Mouse (Mus musculus): ENCODE results near the gene Mrpl17.

The Mrpl17 gene

DNA sequence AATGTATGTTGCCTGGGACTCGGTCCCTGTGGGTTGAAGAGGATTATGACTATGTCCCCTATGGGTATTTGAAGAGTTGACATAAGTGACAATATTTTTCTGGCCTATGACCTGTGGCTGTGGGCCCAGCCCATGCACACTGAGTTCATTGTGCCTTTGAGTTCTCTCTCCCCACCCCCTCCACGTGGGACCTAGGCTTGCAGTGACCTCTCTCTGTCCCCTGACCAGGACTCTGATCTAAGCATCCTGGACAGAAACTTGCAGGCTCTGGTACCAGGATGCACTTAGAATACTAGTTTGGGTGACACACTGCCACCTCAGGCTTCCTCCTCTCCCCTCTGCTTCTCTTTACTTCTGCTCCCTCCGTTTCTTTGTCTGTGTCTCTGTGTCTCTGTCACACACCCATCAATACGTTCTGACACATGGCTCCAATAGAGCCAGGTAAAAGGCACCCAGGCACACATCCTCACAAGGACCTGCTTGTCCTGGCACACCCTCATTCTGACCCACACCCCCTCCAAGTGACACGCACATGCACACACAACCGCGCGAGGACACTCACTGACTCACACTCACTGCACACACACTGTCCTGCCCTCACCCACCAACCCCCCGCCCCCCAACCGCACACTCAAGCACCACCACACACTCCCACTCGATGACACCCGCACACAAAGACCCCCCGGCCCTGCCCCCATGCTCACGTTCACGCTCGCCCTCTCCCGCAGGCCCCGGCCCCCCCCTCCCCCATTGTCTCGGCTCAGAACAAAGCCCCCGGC lies 24.2 kb downstream of the Mrpl17 start:
- DNase-seq, result peak; percentile 37 to 52

DNA sequence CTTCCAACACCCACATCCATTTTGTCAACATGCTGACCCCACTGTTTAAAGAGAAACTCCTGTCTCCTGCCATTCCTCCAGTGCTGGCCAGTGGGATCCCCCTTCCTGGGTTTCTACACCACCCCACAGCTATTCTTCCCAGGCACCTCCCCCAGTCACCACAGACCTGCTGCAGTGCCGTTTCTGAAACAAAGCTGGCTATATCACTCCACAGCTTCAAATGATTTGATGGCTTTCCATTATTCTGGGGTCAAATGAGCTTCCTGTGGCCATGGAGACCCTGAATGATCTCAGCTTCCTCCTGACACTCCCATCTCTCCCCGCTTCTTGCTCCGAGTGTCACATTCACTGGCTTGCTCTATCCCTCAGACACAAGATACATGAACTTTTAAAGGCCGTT lies 26.3 kb downstream of the Mrpl17 start:
- no peak for DNase-seq

DNA sequence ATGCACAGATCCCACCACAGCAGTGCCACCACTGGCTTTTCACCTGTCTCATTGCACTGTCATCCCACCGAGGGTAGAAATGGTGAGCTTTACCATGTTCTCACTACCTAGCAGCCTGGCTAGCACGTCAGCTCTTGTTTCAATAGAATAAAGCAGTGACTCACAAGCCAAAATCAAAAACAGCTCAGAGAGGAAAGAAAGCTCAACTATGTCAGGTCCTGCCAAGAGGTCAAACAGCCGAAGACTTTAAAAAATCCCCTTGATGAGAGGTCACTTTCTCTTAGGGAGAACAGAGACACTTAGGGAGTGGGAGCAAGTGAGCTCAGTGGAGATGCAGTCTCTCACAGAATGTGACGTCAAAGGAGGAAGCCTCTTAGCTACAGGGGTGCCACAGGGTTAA lies 27.0 kb downstream of the Mrpl17 start:
- DNase-seq, result no peak

DNA sequence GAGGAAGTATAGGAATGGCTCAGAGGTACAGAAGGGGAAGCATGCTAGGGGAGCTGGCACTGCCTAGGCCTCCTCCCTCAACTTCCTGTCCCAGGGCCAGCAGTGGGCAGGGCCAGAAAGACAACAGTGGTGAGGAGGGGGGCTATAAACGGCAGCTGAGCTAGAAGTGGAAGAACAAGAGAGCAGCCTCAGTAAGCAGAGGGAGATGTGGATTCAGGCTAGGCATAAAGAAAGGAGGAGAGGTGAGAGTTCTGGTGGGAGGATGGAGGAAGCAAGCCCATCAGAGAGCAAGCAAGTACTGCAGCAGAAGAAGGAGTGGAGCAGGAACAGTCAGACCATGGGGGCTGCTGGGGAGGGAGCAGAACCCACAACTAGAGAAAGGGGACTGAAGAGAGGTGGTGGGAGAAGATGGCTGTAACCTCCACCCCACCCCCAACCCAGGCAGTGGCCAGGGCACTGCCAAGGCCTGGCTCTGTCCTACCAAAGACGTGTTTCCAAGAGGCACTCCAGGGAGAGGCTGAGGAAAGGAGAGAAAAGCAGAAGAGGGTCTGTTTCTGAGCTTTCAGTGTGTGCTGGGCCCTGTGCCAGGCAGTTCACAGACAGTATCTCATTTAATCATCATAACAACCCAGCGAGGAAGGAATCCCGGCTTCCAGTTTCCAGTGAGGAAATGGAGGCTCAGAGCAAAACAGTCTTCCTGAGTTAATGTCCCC lies 32.2 kb downstream of the Mrpl17 start:
- peak; percentile 52 to 53 for DNase-seq

DNA sequence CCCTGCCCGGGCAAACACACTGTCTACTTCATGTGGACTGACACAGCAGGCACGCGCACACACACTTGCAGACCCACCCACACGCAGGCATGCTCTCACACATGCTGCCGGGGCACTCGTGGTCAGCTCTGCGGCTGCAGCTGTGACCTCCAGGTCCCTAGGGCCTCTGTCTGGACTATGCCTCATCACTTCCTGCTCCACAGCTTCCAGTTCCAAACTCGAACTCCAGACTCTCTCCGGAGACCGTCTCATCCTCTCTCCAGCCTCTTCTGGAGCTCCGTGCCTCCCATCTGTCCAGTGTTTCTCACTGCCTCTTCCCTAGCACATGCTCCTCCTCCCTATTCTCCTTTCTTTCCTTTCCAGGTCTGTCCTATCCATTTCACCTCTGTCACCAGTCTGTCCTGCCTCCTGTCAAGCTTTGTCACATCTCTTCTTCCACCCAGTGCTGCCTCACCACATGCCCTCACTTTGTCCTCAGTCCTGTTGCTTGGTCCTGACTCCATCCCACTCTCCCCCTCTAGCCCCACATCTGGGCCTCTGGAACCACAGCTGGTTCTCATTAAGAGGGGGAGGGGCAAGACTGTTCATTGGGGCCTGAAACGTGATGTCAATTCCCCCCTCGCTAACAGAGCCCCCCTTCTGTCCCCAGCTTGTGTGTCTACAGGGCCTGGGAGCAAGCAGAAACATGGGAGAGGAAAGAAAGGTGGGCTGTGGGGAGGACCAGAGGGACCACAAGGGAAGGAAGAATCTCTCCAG lies 32.9 kb downstream of the Mrpl17 start:
- no peak for DNase-seq

DNA sequence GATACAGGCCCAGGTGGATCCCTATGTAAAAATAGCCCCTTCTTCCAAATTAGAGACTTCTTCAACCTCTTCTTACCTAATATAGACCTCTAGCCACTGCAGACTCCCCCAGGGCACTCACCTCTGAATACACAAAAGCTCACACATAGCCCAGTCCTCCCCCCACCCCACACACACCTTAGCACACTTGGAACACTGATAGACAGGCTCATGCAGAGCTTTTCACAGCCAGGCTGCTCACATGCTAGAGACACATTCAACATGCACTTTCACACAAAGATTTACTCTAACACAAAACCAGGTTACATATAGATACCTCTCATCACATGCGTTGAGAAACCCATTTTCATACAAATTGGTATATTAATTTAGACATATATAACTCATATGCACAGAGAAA lies 33.6 kb downstream of the Mrpl17 start:
- no peak for DNase-seq

DNA sequence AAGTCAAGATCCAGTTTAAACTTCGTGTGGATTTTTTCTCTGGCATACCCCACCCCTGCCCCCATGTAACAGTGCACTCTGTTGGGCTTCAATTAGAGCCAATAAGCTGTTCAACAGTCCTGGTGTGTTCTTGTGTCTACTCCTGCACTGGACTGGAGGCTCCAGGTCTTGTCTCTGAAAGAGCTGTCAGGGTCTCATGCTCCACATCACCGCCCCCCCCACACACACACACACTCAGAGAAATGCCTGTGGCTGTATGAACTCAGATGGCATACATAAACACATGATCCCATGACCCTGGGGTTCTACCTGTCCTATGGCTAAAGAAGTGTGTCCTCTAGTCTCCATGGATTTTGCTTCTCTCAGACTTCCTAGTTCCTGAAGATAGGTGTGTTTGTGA lies 34.9 kb downstream of the Mrpl17 start:
- no peak for DNase-seq

DNA sequence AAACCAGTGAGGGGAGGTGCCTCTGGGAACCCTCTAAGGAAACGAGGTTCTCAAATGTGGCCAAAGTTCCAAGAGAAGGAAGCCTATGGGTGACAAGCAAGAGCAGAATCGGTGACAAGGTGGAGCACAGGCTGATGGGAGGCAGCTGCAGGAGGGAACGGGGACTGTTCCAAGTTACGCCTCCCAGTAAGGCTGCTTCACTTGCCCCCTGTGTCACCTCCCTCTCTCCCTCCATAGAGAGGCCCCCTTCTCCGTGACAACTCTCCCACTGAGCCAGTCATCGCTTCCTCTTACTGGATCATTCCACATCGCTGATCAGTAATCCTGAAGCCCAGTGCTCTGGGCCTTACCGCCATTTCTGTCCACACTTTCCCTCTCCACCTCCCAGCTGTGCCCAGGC lies 36.2 kb downstream of the Mrpl17 start:
- DNase-seq, result no peak

DNA sequence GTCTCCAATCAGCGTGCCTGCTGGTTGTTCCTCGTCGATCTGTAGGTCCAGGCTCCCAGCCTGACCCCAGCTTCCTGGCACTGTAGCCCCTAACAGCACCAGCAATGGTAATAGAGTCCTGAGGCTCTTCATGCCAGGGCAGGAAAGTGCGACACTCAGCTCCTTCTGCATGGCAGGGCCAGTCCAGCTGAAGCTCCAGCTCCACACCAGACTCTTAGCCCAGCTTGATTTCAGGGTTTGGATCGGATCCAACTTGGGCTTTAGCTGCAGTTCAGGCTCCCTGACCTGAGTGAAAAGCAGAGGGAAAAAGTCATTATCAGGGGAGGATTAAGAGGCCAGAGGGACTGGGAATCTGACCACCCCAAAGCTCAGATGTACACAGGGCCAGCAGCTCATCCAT lies 37.9 kb downstream of the Mrpl17 start:
- peak in 1 of 2 experiments; percentile 24 for DNase-seq

DNA sequence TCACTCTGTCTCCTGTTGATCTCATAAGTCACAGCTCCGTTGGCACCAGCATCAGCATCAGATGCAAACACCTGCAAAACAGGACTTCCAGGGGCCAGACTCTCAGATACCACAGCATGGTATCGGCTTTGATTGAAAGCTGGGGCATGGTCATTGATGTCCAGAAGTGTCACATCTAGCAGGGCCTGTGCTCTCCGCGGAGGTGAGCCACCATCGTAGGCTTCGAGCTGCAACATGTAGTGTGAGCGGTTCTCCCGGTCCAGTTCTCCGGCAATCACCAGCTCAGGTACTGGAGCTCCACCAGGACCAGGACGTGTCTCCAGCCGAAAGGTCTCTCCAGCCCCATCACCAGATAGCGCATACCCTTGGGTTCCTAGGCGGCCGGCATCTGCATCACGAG lies 38.6 kb downstream of the Mrpl17 start:
- DNase-seq, result no peak

DNA sequence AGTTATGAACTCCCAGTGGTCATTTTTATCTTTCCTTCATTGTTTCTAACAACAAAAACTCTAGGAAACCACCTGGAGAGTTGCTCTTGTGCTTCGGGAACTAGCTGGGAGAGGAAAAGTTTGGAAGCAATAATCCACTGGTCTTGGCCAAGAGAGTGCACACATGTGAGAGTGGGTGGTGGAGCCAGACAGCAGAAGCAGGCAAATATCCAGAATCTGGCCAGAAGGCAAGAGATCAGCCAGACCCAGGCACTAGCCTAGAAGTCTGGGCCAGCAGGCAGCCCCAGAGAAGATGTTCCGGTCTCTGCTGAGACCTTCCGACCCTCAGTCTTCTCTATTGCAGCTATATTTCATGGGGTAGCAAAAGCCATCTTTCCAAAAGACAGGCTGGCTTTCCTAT lies 40.9 kb downstream of the Mrpl17 start:
- no peak for DNase-seq

DNA sequence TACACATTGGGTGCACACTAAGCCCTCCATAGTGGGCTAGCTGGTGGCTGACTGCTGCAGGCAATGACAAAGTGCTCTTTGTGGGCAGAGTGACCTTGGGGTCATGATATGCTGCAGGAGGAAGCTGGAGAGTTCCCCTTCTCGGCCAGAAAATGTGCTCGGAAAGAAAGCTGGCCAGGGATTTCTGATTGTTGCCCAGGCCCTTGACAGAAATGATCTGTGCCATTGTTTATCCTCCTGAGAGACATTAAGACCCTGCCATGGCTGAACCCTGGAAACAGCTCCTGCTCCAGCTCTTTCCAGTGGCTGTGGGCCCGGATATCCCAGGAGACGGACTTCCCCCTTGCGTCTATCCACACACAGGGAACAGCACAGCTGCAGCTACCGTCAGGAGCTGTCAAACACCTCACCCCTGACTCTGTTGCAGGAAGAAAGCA lies 43.2 kb downstream of the Mrpl17 start:
- no peak for DNase-seq

DNA sequence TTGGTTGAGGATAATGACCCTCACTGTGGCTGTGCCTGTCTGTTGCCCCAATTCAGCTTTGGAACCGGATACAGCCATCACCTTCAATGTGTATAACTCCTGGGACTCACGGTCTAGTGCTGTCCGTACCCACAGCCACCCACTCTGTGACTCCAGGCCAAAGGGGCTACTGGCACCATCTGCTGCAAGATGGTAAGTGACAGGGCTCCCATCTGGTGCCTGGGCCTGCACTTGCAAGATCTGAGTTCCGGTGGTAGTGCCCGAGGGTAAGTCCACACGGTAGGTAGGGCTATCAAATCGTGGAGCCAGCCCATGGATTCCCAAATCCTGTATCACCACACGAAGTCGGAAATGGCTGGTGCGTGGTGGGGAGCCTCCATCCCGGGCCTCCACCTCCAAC lies 46.6 kb downstream of the Mrpl17 start:
- peak; percentile 47 to 54 for DNase-seq

DNA sequence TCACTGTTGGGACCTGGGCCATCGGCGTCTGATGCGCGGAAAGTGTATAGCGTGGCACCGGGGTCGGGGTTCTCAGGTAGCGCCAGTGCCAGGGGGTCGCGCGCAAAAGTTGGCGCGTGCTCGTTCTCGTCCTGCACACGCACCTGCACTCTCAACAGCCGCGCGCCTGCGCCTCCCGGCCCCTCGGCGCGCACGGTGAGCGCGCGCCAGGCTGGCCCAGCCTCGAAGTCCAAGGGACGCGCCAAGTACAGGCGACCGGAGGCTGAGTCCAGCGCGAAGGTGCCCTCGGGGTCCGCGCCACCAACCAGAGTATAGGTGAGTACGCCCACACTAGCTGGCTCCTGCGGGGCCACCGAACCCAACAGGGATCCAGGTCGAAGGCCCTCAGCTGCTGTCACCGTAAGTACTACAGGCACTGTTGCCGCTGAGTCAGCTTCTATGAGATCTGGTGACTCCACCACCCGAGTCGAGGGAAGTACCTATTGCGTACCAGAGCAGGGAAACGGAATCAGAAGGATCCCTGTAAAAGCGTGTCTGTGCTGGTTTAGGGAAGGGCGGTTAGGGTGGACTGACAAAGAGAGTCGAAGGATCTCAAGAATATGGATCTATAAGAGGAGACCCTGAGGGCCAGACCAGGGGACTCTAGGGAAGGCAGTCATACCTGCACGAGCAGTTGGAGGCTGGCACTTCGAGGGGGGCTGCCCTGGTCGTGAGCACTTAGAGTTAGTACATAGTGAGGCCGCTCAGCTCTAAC lies 48.2 kb downstream of the Mrpl17 start:
- DNase-seq, result no peak

DNA sequence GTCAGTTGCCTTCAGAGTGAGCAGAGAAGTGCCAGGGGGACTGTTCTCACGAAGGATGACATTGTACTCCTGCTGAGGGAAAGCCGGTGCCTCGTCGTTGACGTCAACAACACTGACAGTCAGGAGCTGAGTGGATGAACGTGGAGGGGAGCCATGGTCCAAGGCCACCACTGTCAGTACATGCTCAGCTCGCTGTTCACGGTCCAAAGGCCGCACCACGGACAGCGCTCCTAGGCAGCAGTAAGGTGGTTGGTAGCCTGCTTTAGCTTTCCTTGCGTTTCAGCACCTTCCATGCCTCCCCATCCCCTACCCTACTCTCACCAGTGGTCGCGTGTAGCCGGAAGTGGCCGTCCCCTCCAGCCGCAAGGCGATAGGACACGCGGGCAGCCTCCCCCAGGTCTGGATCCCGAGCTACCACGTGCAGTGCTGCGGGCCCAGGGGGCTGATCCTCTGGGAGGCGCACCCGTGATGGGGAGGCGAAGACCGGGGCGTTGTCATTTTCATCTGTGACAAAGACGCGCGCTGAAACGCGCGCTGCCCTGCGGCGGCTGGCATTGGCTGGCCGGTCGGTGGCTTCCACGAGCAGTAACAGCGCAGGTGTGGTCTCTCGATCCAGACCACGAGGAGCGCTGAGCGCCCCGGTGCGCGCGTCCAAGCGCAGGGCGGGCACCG lies 49.0 kb downstream of the Mrpl17 start:
- no peak for DNase-seq

DNA sequence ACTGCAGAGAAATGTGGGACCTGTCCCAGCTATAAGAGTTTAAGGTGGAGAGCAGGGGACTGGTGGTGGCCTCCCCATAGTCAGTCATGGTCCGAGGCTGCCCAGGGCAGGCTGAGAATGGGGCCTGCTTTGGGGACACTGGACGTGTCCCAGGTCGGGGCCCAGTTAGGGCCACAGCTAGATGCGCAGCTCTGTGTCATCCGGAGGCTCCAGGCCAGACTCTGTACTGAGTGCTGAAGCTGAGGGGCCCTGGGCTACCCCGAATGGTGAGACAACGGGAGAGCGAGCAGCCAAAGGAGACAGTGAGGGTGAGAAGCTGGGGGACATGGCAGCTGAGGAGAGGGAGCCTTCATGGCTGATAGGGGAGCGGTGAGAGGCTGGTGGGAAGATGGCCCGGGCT lies 57.6 kb downstream of the Mrpl17 start:
- DNase-seq, result no peak
